Mouse (Mus musculus): ENCODE results near the gene Slc4a5.
A peak's percentile ranks its signal among the peaks of the same experiment; 100 is the strongest.
"Not testable (repeated sequence)": the region's sequence is repeated elsewhere in the genome, so short reads cannot be mapped to it uniquely, and the experiment has no call there.

The Slc4a5 gene

GRCm38 (mm10) chr6:83302264-83302663, 82.6 kb downstream of the Slc4a5 start:
- DNase-seq (ENCODE audit: low spot score in 2 of 2) = no peak

- no peak for DNase-seq (ENCODE audit: low spot score in 2 of 2)
These were observed 89.4 kb downstream of the Slc4a5 start for GRCm38 (mm10) chr6:83309017-83309416.

GRCm38 (mm10) chr6:83311206-83311605, 91.6 kb downstream of the Slc4a5 start:
- DNase-seq (ENCODE audit: low spot score in 2 of 2) = no peak

GRCm38 (mm10) chr6:83312021-83312420, 92.4 kb downstream of the Slc4a5 start:
- no peak for DNase-seq (ENCODE audit: low spot score in 2 of 2)

GRCm38 (mm10) chr6:83312514-83312913, 92.9 kb downstream of the Slc4a5 start:
- DNase-seq (ENCODE audit: low spot score in 2 of 2) = no peak

- DNase-seq (ENCODE audit: low spot score in 2 of 2) = no peak
These were observed 95.7 kb downstream of the Slc4a5 start for GRCm38 (mm10) chr6:83315293-83315692.

- peak; percentile 17 to 31 for DNase-seq (ENCODE audit: low spot score in 2 of 2)
These were observed 96.4 kb downstream of the Slc4a5 start for GRCm38 (mm10) chr6:83316022-83316421.

- DNase-seq (ENCODE audit: low spot score in 2 of 2) = peak; percentile 93
These were observed 97.6 kb downstream of the Slc4a5 start for GRCm38 (mm10) chr6:83317108-83317741.

- no peak for DNase-seq (ENCODE audit: low spot score in 2 of 2)
These were observed 102.3 kb downstream of the Slc4a5 start for GRCm38 (mm10) chr6:83321927-83322326.

- DNase-seq (ENCODE audit: low spot score in 2 of 2) = no peak
These were observed 103.2 kb downstream of the Slc4a5 start for GRCm38 (mm10) chr6:83322794-83323193.

- no peak for DNase-seq (ENCODE audit: low spot score in 2 of 2)
These were observed 104.2 kb downstream of the Slc4a5 start for GRCm38 (mm10) chr6:83323652-83324419.

GRCm38 (mm10) chr6:83325525-83326393, 106.1 kb downstream of the Slc4a5 start, which contains the start of the genes Mthfd2 and Mob1a:
Gene Mthfd2 (minus strand): TSS chr6:83325908.
Gene Mob1a (plus strand): TSS chr6:83326016.
- DNase-seq (ENCODE audit: low spot score in 2 of 2) = peak; percentile 92 to 95

- no peak for DNase-seq (ENCODE audit: low spot score in 2 of 2)
These were observed 106.7 kb downstream of the Slc4a5 start for GRCm38 (mm10) chr6:83326394-83326736.

- DNase-seq (ENCODE audit: low spot score in 2 of 2) = no peak
These were observed 107.1 kb downstream of the Slc4a5 start for GRCm38 (mm10) chr6:83326761-83327160.

- no peak for DNase-seq (ENCODE audit: low spot score in 2 of 2)
These were observed 108.1 kb downstream of the Slc4a5 start for GRCm38 (mm10) chr6:83327591-83328190.

GRCm38 (mm10) chr6:83341387-83341786, 121.8 kb downstream of the Slc4a5 start:
- DNase-seq (ENCODE audit: low spot score in 2 of 2) = no peak

- no peak for DNase-seq (ENCODE audit: low spot score in 2 of 2)
These were observed 123.3 kb downstream of the Slc4a5 start for GRCm38 (mm10) chr6:83342957-83343356.

GRCm38 (mm10) chr6:83345285-83345684, 125.7 kb downstream of the Slc4a5 start:
- not testable (repeated sequence) for DNase-seq (ENCODE audit: low spot score in 2 of 2)

GRCm38 (mm10) chr6:83347916-83348315, 128.3 kb downstream of the Slc4a5 start:
- DNase-seq (ENCODE audit: low spot score in 2 of 2) = no peak

- no peak for DNase-seq (ENCODE audit: low spot score in 2 of 2)
These were observed 129.2 kb downstream of the Slc4a5 start, which contains the start of gene Bola3 for GRCm38 (mm10) chr6:83348873-83349272. Gene Bola3 (plus strand): TSS chr6:83349147.

GRCm38 (mm10) chr6:83349274-83349958, 129.8 kb downstream of the Slc4a5 start:
- peak; percentile 85 to 92 for DNase-seq (ENCODE audit: low spot score in 2 of 2)

Data from right cerebral cortex, adult 2 months (tissue).